Mouse (Mus musculus): ENCODE data around the gene Gtse1.

The Gtse1 gene

DNA sequence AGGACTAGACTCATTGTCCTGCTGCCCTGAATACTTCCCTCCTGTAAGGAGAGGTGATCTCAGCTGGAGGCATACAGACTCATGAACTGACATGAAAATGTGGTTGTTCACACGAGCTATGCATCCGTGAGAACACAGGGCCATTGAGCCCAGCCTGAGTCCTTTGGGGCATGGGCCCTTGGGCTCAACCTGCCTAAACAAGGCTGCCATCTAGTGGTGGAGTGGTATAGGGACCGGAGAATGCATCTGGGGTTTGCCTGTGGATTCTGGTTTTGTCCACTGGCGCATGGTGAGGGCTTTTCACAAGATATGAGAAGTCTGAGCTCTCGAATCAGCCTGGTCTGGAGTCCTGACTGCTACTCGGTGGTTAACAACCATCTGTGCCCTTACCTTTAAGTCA lies 8.2 kb downstream of the Gtse1 start:
- DNase-seq (ENCODE audit: low read depth, low spot score) = peak; percentile 52

DNA sequence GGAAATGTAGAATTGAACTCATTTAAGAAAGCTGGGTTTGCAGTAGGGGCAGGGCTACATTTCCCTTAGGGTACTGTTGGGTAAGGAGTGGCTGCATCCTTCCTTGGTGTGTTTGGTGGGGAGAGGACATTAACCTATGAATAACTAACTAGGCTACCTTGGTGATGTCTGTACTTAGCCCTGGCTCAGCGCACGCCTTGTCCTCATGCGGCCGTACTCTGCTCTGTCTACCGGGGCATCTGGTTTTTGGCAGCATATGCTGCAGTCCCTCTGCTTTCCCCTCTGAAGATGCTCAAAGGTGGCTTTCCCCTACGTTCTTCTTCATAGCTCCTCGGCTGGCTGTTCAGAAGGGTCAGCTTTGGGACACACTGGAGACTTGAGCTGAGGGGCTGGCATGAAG lies 17.8 kb downstream of the Gtse1 start:
- no peak for DNase-seq (ENCODE audit: low read depth, low spot score)

DNA sequence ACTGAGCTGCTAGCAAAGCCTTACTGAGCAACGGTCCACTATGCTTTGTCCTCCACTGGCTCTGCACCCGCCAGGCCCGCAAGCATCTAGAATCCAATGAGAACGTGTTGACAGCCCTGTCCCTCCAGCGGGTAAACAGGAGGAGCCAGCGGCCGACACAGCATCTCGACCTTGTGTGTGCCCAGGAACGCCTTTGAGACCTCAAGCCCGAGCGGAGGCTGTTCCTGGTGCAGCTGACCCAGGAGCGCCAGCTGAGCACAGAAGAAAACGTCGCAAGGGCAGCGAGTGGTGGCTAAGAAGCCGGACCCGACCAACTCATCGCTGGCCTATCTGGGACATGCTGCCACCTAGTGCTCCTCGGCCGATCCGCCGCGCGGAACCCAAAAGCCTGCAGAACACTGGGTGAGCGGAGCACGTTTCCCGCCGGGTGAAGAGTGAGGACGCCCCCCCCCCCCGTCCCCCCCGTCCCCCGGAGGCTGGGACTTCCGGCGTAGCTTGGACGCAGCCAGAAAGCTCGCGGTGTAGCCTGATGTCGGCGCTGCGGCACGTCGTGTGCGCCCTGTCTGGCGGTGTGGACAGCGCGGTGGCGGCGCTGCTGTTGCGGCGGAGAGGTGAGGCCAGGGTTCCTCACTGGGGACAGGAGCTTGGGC lies 19.4 kb downstream of the Gtse1 start, which contains the start of gene Trmu:
Gene Trmu, plus strand, starts transcription at position 465 of the 650 bp plus-strand sequence.
- peak; percentile 82 for DNase-seq (ENCODE audit: low read depth, low spot score)

DNA sequence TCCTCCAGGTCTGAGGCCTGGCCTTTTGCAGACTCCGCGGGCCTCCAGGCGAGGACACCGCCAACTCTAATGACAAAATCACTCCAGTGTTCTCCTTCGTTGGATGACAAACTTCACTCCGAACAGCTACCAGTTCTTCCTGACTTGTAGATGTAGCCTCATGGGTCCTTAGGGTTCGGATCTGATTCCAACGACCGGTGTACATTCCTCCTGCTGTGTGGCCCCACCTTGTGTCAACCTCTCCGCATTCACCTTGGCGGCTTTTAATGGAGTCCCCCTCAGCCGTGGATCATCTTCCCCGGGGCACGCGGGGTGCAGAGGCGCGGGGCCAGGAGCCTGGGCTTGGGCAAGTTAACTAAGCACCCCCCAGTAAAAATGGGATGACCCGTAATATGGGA lies 20.0 kb downstream of the Gtse1 start:
- DNase-seq (ENCODE audit: low read depth, low spot score) = no peak

DNA sequence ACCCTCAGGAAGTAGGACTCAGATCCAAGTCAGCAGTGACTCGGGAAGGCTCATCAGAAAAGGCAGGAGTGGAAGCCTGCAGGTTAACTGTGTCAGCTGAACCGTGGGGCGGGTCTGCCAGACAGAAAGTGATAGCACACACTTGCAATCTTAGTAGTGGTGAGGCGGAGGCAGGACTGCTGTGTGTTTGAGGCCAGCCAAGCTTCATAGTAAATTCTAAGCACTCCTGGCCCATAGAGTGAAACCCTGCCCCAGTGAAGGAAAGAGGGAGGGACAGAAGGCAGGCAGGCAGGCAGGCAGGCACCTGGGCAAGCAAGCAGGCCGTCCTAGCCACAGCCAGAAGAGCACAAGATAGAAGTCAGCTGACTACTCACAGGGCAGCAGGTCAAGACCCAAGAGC lies 26.1 kb downstream of the Gtse1 start:
- no peak for DNase-seq (ENCODE audit: low read depth, low spot score)

DNA sequence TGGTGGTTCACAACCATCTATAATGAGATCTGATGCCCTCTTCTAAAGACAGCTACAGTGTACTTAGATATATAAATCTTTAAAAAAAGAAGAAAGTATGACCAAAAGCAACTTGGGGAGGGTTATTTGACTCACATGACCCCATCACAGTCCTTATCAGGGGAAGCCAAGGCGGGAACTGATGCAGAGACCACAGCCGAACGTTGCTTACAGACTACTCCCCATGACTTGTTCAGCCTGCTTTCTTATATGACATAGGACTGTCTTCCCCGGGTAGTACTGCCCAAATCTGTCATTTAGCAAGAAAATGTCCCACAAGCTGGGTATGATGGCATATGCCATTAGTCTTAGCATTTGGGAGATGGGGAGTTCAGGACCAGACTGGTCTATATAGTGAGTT lies 29.7 kb downstream of the Gtse1 start:
- no peak for DNase-seq (ENCODE audit: low read depth, low spot score)

DNA sequence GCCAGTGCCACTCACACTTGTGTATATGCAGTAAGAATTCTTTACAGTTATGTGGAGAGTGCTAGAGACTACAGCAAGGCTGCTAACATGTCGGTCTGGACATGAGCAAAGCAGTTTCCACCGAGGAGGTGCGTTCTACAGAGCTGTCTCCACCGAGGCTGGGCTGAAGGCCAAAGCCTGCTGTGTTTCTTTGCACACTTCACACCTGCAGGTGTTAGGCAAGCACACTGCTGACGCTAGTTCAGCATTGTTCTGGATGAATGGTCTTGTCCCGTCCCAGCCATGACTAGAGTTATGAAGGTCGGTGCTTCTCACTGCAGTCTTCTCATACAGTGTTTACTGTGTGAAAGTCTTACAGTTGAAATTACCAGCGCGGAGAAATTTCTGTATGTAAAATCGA lies 32.4 kb downstream of the Gtse1 start:
- DNase-seq (ENCODE audit: low read depth, low spot score) = no peak

DNA sequence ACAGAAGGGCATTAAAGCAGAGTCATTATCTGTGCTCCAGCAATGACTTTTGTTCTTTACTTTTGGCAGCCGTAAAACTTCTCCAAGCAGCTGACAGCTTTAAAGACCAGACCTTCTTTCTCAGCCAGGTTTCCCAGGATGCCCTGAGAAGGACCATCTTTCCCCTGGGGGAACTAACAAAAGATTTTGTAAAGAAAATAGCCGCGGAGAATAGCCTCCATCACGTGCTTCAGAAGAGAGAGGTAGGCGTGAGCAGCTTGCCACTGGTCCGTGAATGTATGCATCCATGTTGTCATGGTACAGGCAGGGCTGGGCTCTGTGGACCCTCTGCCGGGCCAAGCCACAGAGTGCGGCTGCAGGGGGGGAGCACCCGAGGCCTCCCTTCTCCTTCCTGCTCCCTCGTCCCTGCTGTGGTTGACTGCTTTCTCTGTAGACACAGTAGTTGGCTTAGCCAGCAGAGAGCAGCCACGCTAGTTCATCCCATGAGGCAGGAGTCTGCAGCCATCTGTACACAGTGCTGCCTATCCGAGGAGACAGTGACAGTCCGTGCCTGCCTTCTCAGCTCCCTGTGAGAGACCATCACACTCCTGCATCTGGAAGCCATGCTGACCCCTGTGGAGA lies 33.1 kb downstream of the Gtse1 start:
- DNase-seq (ENCODE audit: low read depth, low spot score) = no peak

DNA sequence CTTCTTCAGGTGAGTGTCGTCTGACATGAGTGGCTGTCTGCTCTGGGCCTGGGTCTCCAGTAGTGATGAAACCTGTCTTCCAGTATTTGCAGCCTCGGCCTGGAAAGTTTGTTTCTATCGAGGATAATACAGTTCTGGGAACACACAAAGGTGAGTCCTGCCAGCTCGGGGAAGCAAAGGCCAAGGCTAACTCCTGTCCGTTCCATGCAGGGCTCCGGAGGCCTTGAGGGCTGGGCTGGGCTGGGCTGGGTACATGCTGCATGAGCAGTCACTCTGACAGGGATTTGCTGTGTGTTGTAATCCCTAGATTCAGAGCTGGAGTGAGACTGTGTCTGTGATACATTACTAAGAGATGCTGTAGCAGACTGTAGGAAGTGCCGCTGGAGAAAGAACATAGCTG lies 34.3 kb downstream of the Gtse1 start:
- DNase-seq (ENCODE audit: low read depth, low spot score) = no peak

DNA sequence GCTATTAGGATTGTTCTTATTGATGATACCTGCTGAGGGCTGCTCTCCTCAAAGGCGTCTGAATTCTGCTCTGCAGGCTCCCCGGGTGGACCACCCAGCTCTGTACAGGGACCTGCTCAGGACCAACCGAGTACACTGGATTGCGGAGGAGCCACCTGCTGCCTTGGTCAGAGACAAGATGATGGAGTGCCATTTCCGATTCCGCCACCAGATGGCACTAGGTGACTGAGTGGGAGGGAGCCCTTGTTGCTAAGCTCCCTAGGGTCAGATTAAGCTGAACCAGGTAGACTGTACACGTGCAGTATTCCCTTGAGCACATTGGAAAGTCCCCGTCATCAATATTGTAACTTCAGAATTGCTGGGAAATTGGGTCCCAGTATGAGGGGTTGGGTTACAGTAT lies 36.7 kb downstream of the Gtse1 start:
- peak; percentile 73 for DNase-seq (ENCODE audit: low read depth, low spot score)

DNA sequence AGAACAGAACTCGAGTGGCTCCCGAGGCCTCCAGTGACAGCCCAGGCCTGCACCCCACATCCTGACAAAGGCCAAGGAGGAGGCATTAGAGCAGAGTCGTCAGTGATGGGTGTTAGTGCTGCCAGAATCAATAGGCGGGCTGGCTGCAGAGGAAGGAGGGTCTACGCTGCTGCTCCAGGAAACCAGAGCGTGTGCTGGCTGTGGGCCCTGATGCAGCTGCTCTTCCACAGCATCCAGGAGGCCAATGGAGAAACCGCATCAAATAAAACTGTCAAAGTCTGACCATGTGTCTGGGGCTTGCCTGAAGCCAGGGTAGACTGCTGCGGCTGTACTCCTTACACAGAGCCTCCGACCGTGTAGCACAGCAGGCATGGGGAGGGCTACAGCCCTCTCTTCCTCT lies 37.6 kb downstream of the Gtse1 start:
- DNase-seq (ENCODE audit: low read depth, low spot score) = no peak

DNA sequence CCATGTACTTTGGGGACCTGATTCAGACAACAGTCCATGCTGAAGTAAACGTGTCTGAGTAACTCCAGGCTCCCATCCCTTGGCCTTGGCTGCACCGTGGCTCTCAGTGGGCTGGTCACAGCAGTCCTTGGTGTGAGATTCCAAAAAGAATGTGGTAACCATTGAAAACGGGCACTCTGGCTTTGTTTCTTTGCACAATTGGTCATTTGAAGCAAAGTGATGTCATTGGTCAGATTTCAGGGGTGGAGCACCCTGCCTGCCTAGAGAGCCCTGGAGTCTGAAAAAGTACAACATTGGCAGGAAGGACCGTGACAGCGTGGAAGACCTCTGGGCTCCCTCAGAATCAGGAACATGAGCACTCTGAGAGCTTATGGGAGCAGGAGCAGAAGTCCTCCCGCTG lies 39.9 kb downstream of the Gtse1 start:
- no peak for DNase-seq (ENCODE audit: low read depth, low spot score)

DNA sequence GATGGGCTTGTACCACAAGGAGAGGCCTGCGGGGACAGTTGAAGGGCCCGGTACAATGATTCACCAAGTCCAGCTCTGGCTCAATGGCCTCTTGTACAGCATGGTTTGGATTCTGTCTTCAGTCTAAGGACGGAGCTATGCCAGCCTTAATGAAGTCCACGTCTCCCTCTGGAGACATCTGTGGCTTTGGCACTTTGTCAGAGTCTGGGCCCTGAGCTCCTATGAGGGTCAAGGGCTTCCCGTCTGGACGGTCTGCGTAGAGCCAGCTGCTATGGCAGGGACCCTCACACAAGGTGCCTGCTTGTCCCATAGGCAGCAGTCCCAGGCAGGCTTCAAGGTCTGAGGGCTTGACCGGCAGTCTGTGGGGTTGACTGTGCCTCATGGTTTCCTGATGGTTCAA lies 40.8 kb downstream of the Gtse1 start:
- DNase-seq (ENCODE audit: low read depth, low spot score) = no peak

DNA sequence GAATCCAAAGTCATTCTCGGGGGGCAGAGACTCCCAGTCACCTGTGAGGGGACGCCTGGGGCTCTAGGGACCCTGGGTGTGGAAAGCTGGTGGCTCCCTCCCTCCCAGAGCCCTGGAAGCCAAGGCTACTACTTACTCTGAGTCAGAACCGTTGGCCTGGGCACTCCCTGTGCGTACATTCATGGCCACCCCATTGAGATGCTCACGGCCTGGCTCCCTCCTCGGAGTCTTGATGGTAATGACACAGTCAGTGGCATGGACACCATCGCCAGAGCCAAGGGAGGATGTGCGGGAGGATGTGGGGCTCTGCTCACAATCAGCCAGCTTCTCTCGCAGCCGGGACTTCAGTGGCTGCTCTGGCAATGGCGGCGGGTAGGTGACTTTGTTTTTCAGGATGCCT lies 41.3 kb downstream of the Gtse1 start:
- DNase-seq (ENCODE audit: low read depth, low spot score) = no peak

DNA sequence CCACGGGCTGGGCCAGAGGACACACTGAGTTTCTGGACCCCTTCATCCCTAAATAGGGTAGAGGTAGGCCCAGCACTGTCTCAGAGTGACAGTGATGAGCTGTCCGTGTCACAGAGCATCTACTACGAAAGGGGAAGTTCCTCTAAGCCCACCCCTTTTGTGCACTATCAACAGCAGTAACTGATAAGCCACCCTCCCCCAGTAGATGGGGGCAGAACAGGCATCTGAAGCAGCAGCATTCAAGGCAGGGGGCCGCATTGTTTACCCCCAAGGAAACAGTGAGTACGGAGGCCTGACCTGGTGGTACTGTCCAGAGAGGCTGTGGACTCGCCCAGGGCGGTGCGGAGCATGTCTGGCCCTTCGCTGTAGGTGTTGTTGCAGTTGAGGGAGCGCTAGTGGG lies 43.0 kb downstream of the Gtse1 start:
- DNase-seq (ENCODE audit: low read depth, low spot score) = no peak

DNA sequence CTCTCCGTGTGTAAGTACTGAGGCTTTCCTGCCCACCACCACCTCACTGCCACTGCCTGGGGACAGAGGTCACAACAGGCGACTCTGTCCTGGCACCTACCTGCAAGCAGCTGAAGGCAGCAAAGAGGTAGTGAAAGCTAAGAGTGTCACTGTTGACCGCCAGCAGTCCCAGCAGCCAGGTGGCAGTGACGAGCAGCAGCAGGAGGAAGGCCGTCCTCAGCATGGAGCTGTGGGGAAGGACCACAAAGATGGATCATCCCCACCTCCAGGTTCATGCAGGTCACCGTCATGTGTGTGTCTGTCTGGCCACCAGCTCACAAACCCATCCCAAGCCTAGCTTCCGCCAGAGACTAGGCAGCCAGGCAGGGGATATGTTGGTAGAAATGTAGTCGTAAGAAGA lies 44.3 kb downstream of the Gtse1 start:
- DNase-seq (ENCODE audit: low read depth, low spot score) = no peak

DNA sequence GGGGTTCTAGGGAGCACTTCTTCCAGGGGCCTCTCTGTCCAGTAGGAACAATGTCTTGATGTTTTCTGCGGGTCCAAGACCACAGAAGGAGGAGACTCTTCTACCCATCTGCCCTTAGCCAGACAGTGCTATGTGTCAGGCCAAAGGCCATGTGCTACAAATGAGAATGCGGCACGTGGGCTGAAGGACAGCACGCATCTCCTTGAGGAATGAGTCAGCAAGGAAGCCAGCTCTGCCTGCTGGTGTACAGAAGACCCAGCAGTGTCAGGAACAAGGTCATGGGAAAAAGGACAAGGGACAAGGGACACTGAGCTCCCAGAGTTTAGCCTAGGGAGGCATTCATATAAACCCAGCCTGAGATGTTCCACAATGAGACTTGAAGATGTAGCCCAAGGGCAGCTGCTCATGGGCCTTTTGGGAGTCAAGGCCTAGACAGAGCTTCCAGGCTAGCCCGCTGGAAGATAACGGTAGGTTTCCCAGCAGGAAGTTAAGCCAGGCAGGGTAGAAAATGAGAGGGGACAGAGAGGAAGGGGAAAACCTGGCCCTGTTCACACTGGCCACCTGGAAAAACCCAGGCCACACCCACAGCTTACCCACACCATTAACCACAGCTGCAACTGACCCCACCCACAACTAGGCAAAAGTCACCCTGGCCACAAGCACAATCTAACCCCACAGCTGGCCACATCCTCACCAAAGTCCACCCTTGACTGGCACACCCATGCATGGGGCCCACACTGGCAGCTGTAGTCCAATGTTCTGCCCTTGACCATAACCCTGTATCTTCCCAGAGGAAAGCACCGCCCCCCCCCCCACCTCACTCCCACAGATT lies 49.3 kb downstream of the Gtse1 start:
- no peak for DNase-seq (ENCODE audit: low read depth, low spot score)

DNA sequence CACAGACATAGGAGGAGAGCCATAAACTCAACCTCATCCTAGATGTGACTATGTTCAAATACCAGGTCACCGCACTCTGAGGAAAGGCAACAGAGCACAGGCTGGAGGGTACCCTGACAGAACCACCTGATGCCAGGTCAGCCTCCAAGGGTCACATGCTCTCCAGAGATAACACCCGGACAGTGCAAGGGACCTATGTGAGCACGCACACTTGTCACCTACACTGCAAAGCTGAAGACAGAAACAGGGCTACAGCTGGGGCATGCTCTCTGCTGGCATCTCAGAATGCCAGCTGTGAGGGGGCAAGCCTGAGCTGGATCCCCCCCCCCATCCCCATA lies 49.9 kb downstream of the Gtse1 start:
- DNase-seq (ENCODE audit: low read depth, low spot score) = no peak

DNA sequence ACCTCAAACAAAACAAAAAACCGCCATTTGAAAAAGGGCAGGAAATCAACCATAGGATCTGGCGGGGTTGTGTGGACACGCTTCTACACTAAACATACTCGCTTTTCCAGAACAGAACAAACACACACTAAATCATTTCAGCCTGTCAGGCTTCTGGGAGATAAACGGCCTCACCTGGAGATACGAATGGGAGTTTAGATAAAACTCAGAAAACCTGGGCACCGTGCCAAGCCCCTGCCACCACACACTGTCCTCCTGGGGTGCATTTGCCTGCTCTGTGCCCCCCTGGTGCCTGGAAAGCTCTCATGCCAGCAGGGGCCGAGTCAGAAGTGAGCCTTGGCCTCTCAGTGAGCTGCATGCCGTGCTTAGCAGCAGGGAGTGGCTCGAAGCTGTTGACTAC lies 50.4 kb downstream of the Gtse1 start:
- no peak for DNase-seq (ENCODE audit: low read depth, low spot score)

DNA sequence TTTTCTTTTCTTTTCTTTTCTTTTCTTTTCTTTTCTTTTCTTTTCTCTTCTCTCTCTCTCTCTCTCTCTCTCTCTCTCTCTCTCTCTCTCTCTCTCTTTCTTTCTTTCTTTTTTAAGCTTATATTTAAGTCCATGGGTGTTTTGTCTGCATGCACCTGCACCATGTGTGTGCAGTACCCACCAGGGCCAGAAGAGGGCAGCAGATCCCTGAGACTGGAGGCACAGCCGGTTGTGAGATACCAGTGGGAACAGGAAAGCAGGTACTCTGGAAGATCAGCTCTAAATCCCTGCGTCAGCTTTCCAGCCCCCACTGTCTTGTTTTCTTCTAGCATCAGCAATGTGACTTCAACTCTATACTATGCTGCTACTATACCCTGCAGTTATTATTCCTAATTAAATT lies 54.1 kb downstream of the Gtse1 start:
- DNase-seq (ENCODE audit: low read depth, low spot score) = no peak

DNA sequence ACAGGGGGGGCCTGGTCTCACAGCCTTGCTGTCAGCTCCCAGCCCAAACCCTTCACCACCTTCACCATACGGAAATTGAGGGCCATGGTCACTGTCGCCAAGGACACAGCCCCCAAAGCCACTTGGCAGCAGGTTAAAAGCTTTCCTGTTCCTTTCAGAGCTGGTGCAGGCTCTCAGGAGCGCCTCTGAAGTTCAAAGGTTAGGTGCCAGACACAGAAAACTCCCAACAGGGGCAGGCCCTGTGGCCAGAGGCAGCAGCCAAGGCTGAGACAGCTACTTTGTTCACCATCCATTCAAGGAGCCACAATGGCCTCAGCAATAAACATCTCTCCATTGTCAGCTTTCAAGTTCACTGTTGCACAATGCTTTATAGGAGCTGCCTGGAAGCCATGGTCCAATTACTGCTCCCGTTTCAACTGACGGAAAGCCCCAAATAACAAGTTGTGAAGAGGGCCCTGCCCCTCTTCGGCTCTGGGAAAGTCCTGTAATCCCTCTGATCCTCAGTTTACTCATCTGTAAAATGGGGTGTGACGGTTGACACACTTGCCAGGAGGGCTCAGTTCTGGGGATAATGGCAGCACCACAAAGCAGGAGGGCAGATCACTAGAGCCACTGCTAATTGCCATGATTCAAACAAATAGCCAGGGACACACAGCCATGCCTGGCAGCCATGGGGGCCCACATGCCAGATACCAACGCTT lies 59.8 kb downstream of the Gtse1 start:
- no peak for DNase-seq (ENCODE audit: low read depth, low spot score)

DNA sequence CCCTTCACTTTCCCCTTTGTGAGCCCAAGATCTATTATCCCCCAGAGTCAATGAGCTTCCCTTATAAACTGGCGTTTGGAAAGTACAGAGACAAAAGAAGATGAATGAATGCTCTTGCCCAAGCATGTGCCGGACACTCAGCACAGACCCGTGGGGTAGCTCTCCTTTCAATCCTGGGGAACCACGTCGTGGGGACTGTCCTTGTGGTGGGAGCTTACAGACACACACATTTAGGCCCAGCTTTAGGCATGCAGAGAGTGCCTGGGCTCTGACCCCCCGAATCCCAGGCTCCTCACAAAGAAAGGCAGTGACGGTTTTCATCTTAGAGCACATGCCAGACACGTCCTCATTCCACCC lies 60.3 kb downstream of the Gtse1 start:
- no peak for DNase-seq (ENCODE audit: low read depth, low spot score)

DNA sequence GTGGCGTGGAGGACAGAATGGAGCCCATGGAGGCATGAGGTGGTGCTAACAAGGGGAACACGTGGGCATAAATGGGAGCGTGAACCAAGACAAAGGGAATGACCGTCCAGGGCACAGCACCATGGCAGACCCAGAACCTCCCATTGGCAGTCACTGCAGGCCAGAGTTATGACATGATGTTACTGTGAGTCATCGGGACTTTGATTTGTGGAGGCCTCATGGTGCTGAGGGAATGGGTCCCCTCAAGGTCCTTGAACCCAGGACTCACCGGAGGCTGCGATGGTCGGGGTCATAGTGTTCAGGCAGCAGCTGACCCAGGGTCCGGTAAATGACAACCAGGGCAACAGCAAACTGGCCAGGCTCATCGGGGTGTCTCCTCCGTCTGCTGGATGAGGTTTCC lies 62.3 kb downstream of the Gtse1 start:
- no peak for DNase-seq (ENCODE audit: low read depth, low spot score)
